Mouse (Mus musculus) left cerebral cortex, postnatal 36 days (tissue): ENCODE data around the gene Phf7. TPM values are rescaled to one million over a fixed set of nuclear protein-coding genes. Genes with fewer than 3 reads are reported as not detected.

Experiments used
- DNase-seq, 2 experiments: peaks; one replicate each; pipeline ENCODE4 v3.0.0; 2021 to 2022; ENCODE audit warnings: low spot score in 2 of 2, mixed read lengths in 1 of 2
- intact Hi-C: fragments of 180-260 bp; cut with DNase I; formaldehyde crosslinking; loops from one replicate; pipeline ENCODE4 v1.15.1; 2025
- total RNA-seq, 2 experiments: library from RNA; stranded (reverse); gene quantifications; 2 replicates each; pipeline ENCODE4 v1.2.3; 2021

Phf7 gene
- total RNA-seq, 2 experiments from 2014 or later: 4.4 to 4.6 TPM

DNA sequence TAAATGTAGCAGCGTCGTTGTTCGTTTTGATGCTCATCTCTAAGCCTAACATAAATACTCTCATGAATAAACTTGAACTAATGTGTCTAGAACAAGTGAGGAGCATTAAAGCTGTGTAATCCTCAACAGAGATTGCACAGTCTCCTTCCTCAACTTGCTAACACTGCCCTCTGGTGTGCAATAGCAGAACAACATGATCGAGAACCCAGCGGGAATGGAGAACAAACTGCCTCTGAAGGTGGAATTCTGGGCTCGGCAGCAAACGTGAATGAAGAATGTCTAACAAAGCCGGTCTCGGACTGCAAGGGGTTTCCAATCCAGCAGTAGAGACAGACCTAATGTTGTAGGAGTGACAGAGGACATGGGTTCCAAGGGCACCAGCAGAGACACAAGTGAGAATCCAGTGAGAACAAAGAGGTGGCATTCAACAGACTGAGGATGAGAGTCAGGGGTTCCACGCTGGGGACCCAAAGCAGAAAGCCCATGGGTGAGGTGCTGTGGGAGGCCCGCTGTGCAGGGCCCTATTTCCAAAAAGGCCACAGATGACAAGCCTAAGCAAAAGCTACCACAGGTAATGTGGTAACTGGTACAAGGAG lies 17.0 kb downstream of the Phf7 start:
- DNase-seq: peak; percentile 77 to 86
- intact Hi-C loops: no loop called here

GRCm38 (mm10) chr14:31233070-31233995 lies 17.8 kb downstream of the Phf7 start:
- DNase-seq: no peak
- intact Hi-C loops: no loop called here

- no peak for DNase-seq
- intact Hi-C loops: no loop called here
Measured at GRCm38 (mm10) chr14:31232404-31233069, 18.6 kb downstream of the Phf7 start.

DNA sequence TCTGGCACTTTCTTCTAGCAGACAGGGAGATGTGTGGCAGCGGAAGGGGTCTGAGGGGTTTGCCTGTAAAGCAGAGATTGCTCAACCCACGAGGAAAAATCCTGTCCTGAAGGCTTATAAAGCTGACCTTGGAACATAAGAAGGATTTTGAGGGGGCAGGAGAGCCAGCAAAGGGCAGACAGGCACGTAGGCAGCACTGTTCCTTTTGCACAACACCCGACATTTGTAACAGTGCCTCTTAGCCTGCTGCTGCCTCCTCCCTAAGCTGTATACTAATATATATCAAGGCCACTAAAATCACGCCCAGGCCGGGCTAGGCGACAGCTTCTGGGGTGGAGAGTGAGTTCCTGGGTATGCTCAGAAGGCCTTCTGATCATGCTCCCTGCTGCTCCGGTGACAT lies 20.7 kb downstream of the Phf7 start:
- DNase-seq: no peak
- intact Hi-C loops: no loop called here

DNA sequence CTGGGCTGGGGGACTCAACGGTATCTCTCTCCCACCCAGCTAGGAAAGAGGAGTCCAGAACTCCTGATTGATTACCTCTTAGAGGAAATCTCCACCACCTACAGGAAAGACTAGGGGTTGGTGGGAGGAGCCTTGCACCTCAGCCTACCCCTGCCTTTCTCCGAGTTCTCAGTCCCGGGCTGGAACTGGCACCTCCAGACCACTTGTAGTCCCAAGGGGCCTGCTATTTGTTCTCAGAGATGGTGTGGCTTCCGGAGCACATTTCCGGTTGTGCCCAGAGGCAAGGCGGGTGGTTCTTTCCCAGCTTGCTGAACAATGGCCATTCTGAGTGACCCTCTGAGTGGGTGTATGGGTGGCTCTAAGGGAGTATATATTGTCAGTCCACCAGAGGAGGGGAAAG lies 22.9 kb downstream of the Phf7 start:
- DNase-seq: no peak
- intact Hi-C loops: no loop called here

DNA sequence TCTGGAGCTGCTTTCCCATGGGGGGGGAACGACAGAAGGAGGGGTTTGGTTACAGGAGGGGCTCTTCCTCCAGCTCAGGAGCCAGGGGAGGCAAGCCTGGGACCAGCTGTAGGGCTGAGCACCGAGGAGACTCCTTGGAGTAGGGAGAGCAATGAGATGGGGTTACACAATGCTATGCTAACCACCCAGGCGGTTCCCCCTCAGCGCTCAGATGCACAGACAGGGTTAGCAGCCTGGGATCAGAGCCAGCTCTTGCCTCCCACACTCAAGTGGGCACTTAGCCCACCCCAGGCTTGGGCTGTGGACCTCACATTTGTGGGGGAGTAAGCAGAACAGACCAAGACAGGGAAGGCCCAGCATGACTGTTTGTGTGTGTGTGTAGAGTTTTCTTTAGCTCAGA lies 24.1 kb downstream of the Phf7 start:
- intact Hi-C loops: no loop called here
- peak; percentile 54 to 57 for DNase-seq

GRCm38 (mm10) chr14:31217666-31218065 lies 33.5 kb downstream of the Phf7 start, which contains the start of gene Sema3g:
Gene Sema3g, plus strand, starts transcription at chr14:31217860.
- intact Hi-C loops: no loop called here
- DNase-seq: no peak

GRCm38 (mm10) chr14:31216846-31217245 lies 34.3 kb downstream of the Phf7 start, which contains the start of gene Nisch:
Gene Nisch, minus strand, starts transcription at chr14:31216946.
- intact Hi-C loops: no loop called here
- DNase-seq: no peak

GRCm38 (mm10) chr14:31215157-31216002 lies 35.7 kb downstream of the Phf7 start:
- DNase-seq: peak in 1 of 2 experiments; percentile 44
- intact Hi-C loops: loop anchor here (1.0 kb wide), 1 partner anchor 20 kb away; no protein-coding TSS in a partner anchor

DNA sequence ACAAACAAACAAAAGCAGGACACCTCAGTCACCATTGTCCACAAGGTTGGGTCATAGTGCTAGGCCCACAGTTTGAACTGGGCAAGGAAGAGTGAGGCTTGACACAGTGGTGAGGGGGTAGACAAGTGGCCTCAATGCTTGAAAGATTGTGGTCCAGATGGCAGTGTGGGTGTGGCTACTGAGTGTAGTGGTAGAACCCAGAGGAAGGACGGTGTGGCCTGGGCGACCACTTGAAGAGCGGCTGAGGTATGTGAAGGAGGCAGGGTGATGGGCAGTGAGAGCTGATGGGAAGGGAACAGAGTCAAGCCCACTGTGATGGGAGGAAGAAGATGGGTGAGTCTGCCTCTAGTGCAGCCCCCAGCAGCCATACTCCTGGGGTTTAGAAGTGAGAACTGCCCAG lies 36.4 kb downstream of the Phf7 start:
- DNase-seq: no peak
- intact Hi-C loops: loop anchor here (1.0 kb wide), 1 partner anchor 21 kb away; no protein-coding TSS in a partner anchor

- intact Hi-C loops: no loop called here
- no peak for DNase-seq
Measured at GRCm38 (mm10) chr14:31213868-31214267, 37.2 kb downstream of the Phf7 start.

GRCm38 (mm10) chr14:31212499-31212898 lies 38.6 kb downstream of the Phf7 start:
- intact Hi-C loops: no loop called here
- no peak for DNase-seq

GRCm38 (mm10) chr14:31211854-31212253 lies 39.3 kb downstream of the Phf7 start:
- intact Hi-C loops: no loop called here
- no peak for DNase-seq

GRCm38 (mm10) chr14:31209133-31209557 lies 42.0 kb downstream of the Phf7 start:
- DNase-seq: no peak
- intact Hi-C loops: loop anchor here (5.0 kb wide), 1 partner anchor 43 kb away; the partner anchor contains the start of genes Bap1 and Phf7

DNA sequence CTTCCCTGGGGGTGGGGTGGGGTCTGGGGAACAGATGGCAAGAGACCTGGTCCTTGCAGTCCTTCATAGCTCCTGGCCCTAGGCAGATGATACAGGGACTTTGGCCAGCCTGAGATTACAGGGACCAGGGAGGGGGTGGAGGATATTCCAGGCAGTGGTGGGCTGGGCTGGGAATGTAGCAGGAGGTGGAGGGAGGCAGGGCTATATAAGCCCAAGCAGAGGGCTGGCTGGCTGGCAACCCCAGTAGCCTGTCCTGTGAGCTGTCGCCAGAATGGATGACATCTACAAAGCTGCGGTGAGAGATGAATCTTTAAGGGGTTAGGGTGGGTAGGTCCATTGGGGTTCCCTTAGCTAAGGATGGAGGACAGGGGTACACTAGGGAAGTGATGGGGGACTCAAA lies 43.0 kb downstream of the Phf7 start, which contains the start of gene Tnnc1:
TSS of gene Tnnc1 (plus strand) at position 229 of the 400 bp plus-strand sequence.
- intact Hi-C loops: loop anchor here (5.0 kb wide), 1 partner anchor 44 kb away; the partner anchor contains the start of genes Bap1 and Phf7
- DNase-seq: peak in 1 of 2 experiments; percentile 21

GRCm38 (mm10) chr14:31207070-31207830 lies 43.9 kb downstream of the Phf7 start:
- no peak for DNase-seq
- intact Hi-C loops: loop anchor here (5.0 kb wide), 1 partner anchor 45 kb away; the partner anchor contains the start of genes Bap1 and Phf7

DNA sequence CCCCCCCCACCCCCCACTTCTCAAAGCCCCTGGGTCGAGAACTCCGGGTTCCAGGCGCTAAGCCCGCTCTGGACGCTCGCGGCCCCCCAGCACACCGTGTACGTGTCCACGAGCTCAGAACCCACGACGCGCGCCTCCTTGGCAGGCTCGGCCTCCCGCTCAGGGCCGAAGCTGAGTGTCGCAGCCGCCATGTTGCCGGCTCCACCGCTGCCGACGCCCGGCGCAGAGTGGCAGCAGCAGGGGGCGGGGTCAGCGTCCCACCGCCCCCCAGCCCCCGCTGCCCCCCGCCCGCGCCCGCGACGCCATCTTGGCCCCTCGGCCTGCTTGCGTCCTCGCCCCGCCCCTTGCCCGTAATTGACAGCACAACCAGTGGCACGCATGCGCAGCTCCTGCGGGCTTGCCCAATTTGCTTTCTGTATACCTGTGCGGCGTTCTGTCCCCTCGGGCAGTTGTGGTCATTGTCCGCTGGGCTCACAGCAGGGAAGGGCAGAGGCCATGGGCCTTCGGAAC lies 44.6 kb downstream of the Phf7 start:
- intact Hi-C loops: loop anchor here (5.0 kb wide), 1 partner anchor 46 kb away; the partner anchor contains the start of genes Bap1 and Phf7
- DNase-seq: peak; percentile 93
